ENCODE assay signal across 11 mouse cellular contexts in genomic region chr13:52570276-52570675, GRCm38 (mm10). TPM values are rescaled to one million over a fixed set of nuclear protein-coding genes. Genes with fewer than 3 reads are reported as not detected.
DNase-seq lines count a peak whose midpoint lies in the region.
"Had no signal": no experiment of that assay in that cellular context is flagged by ENCODE, and none has a peak within 500 bp of the region (broad histone marks: within the 10 kb centered on the region; RNA-seq: fewer than 3 reads in every experiment).

No protein-coding gene starts in this region.

- intact Hi-C loops in left cerebral cortex, postnatal 25 days (cut with DNase I), result no loop called here

- peak; percentile 81 for DNase-seq in right cerebral cortex, adult 18-20 months
- no peak for DNase-seq in right cerebral cortex, postnatal 4 days
- DNase-seq in layer of hippocampus, adult 9-10 months (ENCODE audit: low spot score), result peak; percentile 40
- peak; percentile 60 to 93 for DNase-seq in left cerebral cortex, postnatal 25 days (ENCODE audit: low spot score in 2 of 2)
- DNase-seq in urinary bladder, postnatal 4 days (ENCODE audit: low spot score in 2 of 2), result no peak
- no peak for DNase-seq in kidney, adult 18-20 months
- no peak for DNase-seq in lung, postnatal 10 days
- DNase-seq: adrenal gland, postnatal 25 days; cerebellum, postnatal 36 days; heart, postnatal 4 days; kidney, postnatal 14 days had no signal

RNA-seq across cellular contexts. Expression of gene Syk, which starts 12.7 kb away (rescaled TPM):
- total RNA-seq in left cerebral cortex, postnatal 25 days (2021), result 1 to 10 TPM; 2.8 to 3.9 TPM

RNA-seq across cellular contexts. Expression of gene Diras2, which starts 39.2 kb away (rescaled TPM):
- 100 to 1,000 TPM; 169 to 177 TPM for total RNA-seq in left cerebral cortex, postnatal 25 days (2021)

Comparison
In these comparisons a context has a peak if more than half of its experiments do, and no peak if none do; other contexts are left out.
1. DNase-seq: peak in right cerebral cortex, adult 18-20 months (single experiment), layer of hippocampus, adult 9-10 months (single experiment) and left cerebral cortex, postnatal 25 days (2 of 2); none in right cerebral cortex, postnatal 4 days (single experiment), urinary bladder, postnatal 4 days (0 of 2), kidney, adult 18-20 months (single experiment) and lung, postnatal 10 days (single experiment).